Mouse (Mus musculus): Measurements from ENCODE around the gene Tmem219. TPM values are rescaled to one million over a fixed set of nuclear protein-coding genes. Genes with fewer than 3 reads are reported as not detected.

Tmem219 gene
- total RNA-seq, 2 experiments from 2014 or later = 10.9 to 11.3 TPM

GRCm38 (mm10) chr7:126870520-126870891 is 52.2 kb downstream of the Tmem219 start:
- H3K4me3 ChIP-seq = no peak overlapping the region
- no peak for DNase-seq
- intact Hi-C loops (cut with DNase I) = no loop called here
- H3K27ac ChIP-seq = peak overlapping the region; percentile 35
- no peak for TF ChIP-seq CTCF (IDR thresholded peaks at IDR 0.05)

DNA sequence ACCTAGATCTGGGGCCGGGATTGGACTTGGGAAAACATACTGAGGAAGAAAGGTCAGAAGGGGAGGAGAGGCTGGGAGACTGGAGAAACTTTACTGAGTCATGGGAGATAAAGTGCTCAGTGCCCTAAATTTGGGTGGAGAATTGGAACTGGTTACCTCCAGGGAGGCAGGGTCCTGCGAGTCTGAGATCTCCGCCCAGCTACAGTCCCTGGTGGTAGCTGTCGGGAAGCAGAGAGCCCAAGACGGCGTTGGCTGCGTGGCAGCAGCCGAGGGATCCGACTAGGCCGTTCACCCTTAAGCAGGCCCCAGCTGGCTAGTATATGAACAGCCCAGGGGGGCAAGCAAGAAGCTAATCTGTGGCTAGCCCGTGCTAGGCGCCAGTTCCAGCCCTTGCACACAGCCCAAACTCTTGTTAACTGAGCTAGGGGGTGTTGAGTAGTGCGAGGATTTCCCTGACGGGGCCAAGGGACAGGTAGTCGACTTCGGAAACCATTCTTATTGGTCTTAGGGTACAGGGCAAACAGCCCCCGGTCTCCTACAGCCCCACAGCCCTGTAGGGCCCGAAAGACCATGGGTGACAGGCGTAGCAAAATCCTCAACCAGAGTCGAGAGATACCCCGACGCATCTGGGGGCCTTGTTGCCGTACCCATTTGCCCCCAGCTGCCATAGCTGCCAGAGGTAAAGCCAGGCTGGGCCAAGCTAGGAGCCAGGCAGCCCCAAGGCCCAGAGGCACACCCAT is 52.8 kb downstream of the Tmem219 start:
- H3K27ac ChIP-seq = peak overlapping the region; percentile 35
- no peak for TF ChIP-seq CTCF (IDR thresholded peaks at IDR 0.05)
- no peak overlapping the region for H3K4me3 ChIP-seq
- intact Hi-C loops (cut with DNase I) = no loop called here
- DNase-seq = no peak

GRCm38 (mm10) chr7:126868003-126868402 is 54.7 kb downstream of the Tmem219 start:
- intact Hi-C loops (cut with DNase I) = no loop called here
- no peak for TF ChIP-seq CTCF (IDR thresholded peaks at IDR 0.05)
- Histone ChIP-seq H3K4me3 (no peak overlapping the region), H3K27ac (no peak overlapping the region)
- no peak for DNase-seq

DNA sequence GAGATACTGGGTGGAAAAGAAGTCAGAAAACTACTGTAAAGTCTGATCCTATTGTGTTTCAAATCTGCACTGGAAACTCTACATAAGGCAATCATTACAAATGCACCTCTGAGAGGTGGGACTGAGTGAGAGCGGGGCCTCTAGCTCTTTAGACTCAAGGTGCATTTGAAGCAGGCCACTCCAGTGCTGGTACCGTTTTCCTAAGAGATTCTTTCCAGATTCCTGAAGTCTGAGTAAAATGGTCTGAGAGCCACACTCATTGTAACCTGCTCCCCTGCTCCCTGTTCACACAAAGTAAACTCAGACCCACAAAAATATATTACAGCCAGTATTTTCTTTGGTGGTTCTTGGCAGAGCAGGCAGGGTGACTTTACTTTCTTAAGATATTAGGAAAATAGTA is 55.2 kb downstream of the Tmem219 start:
- intact Hi-C loops (cut with DNase I) = no loop called here
- no peak for TF ChIP-seq CTCF (IDR thresholded peaks at IDR 0.05)
- no peak for DNase-seq
- Histone ChIP-seq H3K27ac (no peak overlapping the region), H3K4me3 (no peak overlapping the region)

DNA sequence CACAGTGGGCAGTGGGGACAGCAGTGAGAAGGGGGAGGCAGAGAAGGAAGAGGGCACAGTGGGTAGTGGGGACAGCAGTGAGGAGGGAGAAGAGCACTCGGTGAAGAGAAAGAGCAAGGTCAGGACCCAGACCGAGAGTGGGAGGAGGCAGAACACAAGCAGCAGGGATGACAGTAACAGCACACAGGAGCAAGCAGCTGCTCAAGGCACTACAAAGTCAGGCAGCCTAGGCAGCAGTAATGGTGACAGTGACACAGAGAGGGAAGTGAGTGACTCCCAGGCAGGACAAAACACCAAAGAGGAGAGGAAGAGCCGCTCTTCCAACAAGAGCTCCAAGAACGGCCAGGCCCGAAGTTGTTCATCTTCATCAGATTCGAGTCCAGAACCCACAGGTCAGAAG is 58.9 kb downstream of the Tmem219 start:
- no peak for TF ChIP-seq CTCF (IDR thresholded peaks at IDR 0.05)
- no peak for DNase-seq
- intact Hi-C loops (cut with DNase I) = loop anchor here (2.0 to 5.0 kb wide), 2 partner anchors 19 to 41 kb away; no protein-coding TSS in a partner anchor
- Histone ChIP-seq H3K27ac (no peak overlapping the region), H3K4me3 (no peak overlapping the region)

- Histone ChIP-seq H3K27ac (peak within 1 kb of the TSS; percentile 95), H3K4me3 (peak within 1 kb of the TSS; percentile 87)
- DNase-seq = peak; percentile 95
- TF ChIP-seq CTCF (IDR thresholded peaks at IDR 0.05) = 0 out of 2 replicates have a peak, but pooled peaks have one; percentile 3
- intact Hi-C loops (cut with DNase I) = loop anchor here (2.0 to 5.0 kb wide), 2 partner anchors 21 to 40 kb away; no protein-coding TSS in a partner anchor
Measured at GRCm38 (mm10) chr7:126862147-126862784, 60.5 kb downstream of the Tmem219 start, which contains the start of gene Ino80e. Ino80e (minus strand) TSS chr7:126862377.

DNA sequence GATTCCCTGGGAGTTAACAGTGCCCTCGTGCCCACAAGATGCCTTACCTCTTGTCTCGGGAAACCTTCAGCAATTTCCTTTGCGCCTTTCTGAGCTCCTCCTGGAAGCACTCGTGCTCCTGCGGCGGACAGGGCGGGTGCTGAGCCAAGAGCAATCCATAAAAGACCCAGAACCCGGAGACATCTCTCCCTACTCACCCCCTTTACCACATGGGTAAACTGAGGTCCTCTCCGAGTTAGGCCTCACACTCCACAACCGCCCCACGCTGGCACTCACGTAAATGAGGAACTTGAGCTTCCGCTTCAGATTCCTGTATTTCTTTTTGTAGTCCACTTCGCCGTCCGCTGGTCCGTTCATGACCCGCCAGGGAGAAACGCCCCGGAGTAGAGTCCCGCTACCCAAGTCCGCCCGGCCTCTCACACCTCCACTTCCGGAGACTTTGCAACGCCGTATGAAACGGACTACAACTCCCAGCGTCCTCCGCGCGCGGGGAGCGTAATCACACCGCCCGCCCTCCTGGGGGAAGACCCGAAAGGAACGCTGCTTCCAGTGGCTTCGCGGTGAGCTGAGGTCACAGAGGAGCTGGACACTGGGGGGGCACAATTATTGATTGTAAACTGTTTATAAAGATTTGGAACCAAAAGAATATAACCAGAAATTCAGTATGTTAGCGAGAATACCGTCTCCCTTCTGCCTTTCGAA is 61.1 kb downstream of the Tmem219 start, which contains the start of gene Hirip3:
Gene Hirip3, plus strand, starts transcription at position 544 of the 702 bp plus-strand sequence.
- intact Hi-C loops (cut with DNase I) = loop anchor here (2.0 to 5.0 kb wide), 2 partner anchors 21 to 39 kb away; no protein-coding TSS in a partner anchor
- H3K27ac ChIP-seq = peak within 1 kb of the TSS; percentile 95
- TF ChIP-seq CTCF (IDR thresholded peaks at IDR 0.05) = no peak
- peak within 1 kb of the TSS; percentile 87 for H3K4me3 ChIP-seq
- peak; percentile 97 for DNase-seq

DNA sequence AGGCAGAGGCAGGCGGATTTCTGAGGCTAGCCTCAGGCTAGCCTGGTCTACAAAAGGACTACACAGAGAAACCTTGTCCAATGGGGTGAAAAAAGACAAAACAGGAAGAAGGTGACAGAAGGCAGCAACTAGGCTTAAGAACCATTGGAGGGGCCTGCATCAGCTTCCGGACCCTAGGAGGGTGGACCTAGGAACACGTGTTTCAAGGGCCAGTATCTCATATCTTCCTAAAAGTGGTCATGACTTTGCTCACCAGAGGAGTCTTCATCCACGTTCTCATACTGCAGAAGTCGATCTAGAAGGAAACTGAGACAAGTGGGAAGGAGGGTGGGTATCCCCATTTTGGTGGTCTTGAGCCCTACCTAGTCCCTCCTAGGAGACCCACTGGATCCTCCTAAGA is 61.7 kb downstream of the Tmem219 start:
- intact Hi-C loops (cut with DNase I) = loop anchor here (5.0 kb wide), 1 partner anchor 39 kb away; no protein-coding TSS in a partner anchor
- no peak for TF ChIP-seq CTCF (IDR thresholded peaks at IDR 0.05)
- H3K4me3 ChIP-seq = peak overlapping the region; percentile 87
- H3K27ac ChIP-seq = peak overlapping the region; percentile 95
- no peak for DNase-seq

- intact Hi-C loops (cut with DNase I) = no loop called here
- no peak for TF ChIP-seq CTCF (IDR thresholded peaks at IDR 0.05)
- no peak for DNase-seq
- Histone ChIP-seq H3K27ac (no peak overlapping the region), H3K4me3 (no peak overlapping the region)
Measured at GRCm38 (mm10) chr7:126856741-126857420, 65.8 kb downstream of the Tmem219 start.

- H3K4me3 ChIP-seq = no peak overlapping the region
- DNase-seq = no peak
- intact Hi-C loops (cut with DNase I) = no loop called here
- no peak for TF ChIP-seq CTCF (IDR thresholded peaks at IDR 0.05)
- no peak overlapping the region for H3K27ac ChIP-seq
Measured at GRCm38 (mm10) chr7:126855641-126856040, 67.1 kb downstream of the Tmem219 start.

DNA sequence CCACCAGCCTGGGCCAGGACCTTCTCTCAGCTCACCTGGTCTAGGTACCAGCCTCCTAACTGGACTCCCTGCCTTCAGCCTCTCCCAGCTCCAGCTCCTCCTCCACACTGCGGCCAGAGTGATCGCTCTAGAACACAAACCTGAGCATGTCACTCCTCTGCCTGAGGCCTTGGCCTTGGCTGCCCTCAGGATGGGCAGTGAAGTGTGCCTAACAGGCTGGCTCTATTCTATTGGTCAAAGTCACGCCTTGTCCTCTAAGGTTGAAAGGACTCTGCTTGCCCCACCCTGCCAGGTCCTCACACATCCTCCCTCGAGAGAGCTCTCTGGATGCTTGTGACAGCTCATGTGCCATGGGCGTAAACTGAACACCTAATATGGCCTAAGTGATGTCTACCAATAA is 69.3 kb downstream of the Tmem219 start:
- H3K27ac ChIP-seq = no peak overlapping the region
- intact Hi-C loops (cut with DNase I) = no loop called here
- no peak for DNase-seq
- no peak overlapping the region for H3K4me3 ChIP-seq
- no peak for TF ChIP-seq CTCF (IDR thresholded peaks at IDR 0.05)

DNA sequence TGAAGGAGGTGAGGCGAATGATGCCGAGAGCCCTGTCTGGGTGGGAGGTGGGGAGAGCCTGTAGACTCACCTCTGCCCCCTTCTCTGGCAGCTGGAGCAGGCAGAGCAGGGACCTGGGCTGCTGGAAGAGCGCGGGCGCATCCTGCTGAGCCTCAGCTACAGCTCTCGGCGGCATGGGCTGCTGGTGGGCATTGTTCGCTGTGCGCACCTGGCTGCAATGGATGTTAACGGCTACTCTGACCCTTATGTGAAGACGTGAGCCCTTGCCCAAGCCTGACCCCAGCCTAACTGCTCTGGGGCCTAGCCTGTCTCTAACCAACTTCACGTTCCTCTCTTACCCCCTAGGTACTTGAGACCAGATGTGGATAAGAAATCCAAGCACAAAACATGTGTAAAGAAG is 71.5 kb downstream of the Tmem219 start:
- intact Hi-C loops (cut with DNase I) = no loop called here
- DNase-seq = no peak
- Histone ChIP-seq H3K4me3 (no peak overlapping the region), H3K27ac (no peak overlapping the region)
- TF ChIP-seq CTCF (IDR thresholded peaks at IDR 0.05) = no peak

Data from gastrocnemius, adult 2 months (tissue).